Mouse (Mus musculus) lung, adult 2 months (tissue): ENCODE measurements around the gene Rgs9. TPM values are rescaled to one million over a fixed set of nuclear protein-coding genes. Genes with fewer than 3 reads are reported as not detected.

Experiments
- DNase-seq: peaks from one replicate; pipeline ENCODE4 v3.0.0; 2022
- H3K4me1 ChIP-seq: fragments of 200-500 bp; 2 replicates; pipeline ENCODE4 v1.6.1; 2011; ENCODE audit warnings: low read length; ENCODE audit not compliant: control insufficient read depth, insufficient read depth
- H3K4me3 ChIP-seq: fragments of 200-500 bp; replicated peaks from 2 replicates; pipeline ENCODE3; 2011; ENCODE audit warnings: low read depth, mild to moderate bottlenecking, control low read depth, low read length; ENCODE audit errors: extremely low read depth
- CTCF ChIP-seq: fragments of 200-500 bp; IDR thresholded peaks from 2 replicates; pipeline ENCODE4 v1.5.1; 2011; ENCODE audit warnings: mild to moderate bottlenecking, low read length, control low read depth; ENCODE audit not compliant: insufficient read depth
- POLR2A ChIP-seq: fragments of 200-500 bp; IDR thresholded peaks from 2 replicates; pipeline ENCODE4 v1.6.1; 2011; ENCODE audit warnings: low read depth, mild to moderate bottlenecking, control low read depth, low read length, borderline replicate concordance; ENCODE audit errors: extremely low read depth
- WGBS: fragments of 180-500 bp; shearing (Covaris S2); methylation state at CpG from one replicate; pipeline ENCODE4 v1.1.7; 2018; 5-methylcytosine and 5-hydroxymethylcytosine counted together
- polyA plus RNA-seq: library from polyadenylated mRNA; depleted of rRNA; stranded (reverse); fragments of >200 nt; gene quantifications from 2 replicates; pipeline ENCODE4 v1.2.3, GENCODE M21; 2012

Gene Rgs9
- polyA plus RNA-seq, 1 experiment, result 11.5 TPM

GRCm38 (mm10) chr11:109269283-109269661, 28.7 kb downstream of the Rgs9 start:
- TF ChIP-seq CTCF (no peak), POLR2A (no peak)
- 52% methylated on average over 5 of the region's 5 CpGs for whole genome bisulfite sequencing
- Histone ChIP-seq H3K4me1 (peaks cover 2% of the 10 kb centered on the region; the same call in 1 of the 2 replicates), H3K4me3 (no peak overlapping the region)
- no peak for DNase-seq

GRCm38 (mm10) chr11:109266161-109266910, 31.6 kb downstream of the Rgs9 start:
- no peak overlapping the region for H3K4me3 ChIP-seq
- TF ChIP-seq CTCF, result no peak
- TF ChIP-seq POLR2A, result no peak
- WGBS, result 60% methylated on average over 12 of the region's 12 CpGs
- H3K4me1 ChIP-seq, result peaks cover 2% of the 10 kb centered on the region; the same call in 1 of the 2 replicates
- no peak for DNase-seq

GRCm38 (mm10) chr11:109264159-109264768, 33.7 kb downstream of the Rgs9 start:
- no peak overlapping the region for H3K4me3 ChIP-seq
- TF ChIP-seq CTCF, result no peak
- no peak for TF ChIP-seq POLR2A
- no peak for DNase-seq
- 48% methylated on average over 11 of the region's 11 CpGs for WGBS
- H3K4me1 ChIP-seq, result peaks cover 2% of the 10 kb centered on the region; the same call in 1 of the 2 replicates

GRCm38 (mm10) chr11:109260561-109260960, 37.4 kb downstream of the Rgs9 start:
- H3K4me3 ChIP-seq, result no peak overlapping the region
- WGBS, result 76% methylated on average over 7 of the region's 7 CpGs
- no peak for DNase-seq
- TF ChIP-seq CTCF (no peak), POLR2A (no peak)
- no peaks in the 10 kb centered on the region for H3K4me1 ChIP-seq

- Histone ChIP-seq H3K4me1 (no peaks in the 10 kb centered on the region; the same call in 1 of the 2 replicates), H3K4me3 (no peak overlapping the region)
- 81% methylated on average over 32 of the region's 32 CpGs for WGBS
- DNase-seq, result no peak
- TF ChIP-seq POLR2A (no peak), CTCF (no peak)
Measured at GRCm38 (mm10) chr11:109258941-109259910, 38.7 kb downstream of the Rgs9 start.

- no peaks in the 10 kb centered on the region; the same call in 1 of the 2 replicates for H3K4me1 ChIP-seq
- 85% methylated on average over 2 of the region's 2 CpGs for WGBS
- DNase-seq, result no peak
- H3K4me3 ChIP-seq, result no peak overlapping the region
- TF ChIP-seq POLR2A (no peak), CTCF (no peak)
Measured at GRCm38 (mm10) chr11:109257824-109258223, 40.1 kb downstream of the Rgs9 start.

- Histone ChIP-seq H3K4me1 (no peaks in the 10 kb centered on the region; the same call in 1 of the 2 replicates), H3K4me3 (no peak overlapping the region)
- TF ChIP-seq CTCF, result no peak
- TF ChIP-seq POLR2A, result no peak
- DNase-seq, result no peak
- 15% methylated on average over 4 of the region's 4 CpGs for WGBS
Measured at GRCm38 (mm10) chr11:109255022-109255421, 42.9 kb downstream of the Rgs9 start.

GRCm38 (mm10) chr11:109252483-109252882, 45.4 kb downstream of the Rgs9 start:
- no peaks in the 10 kb centered on the region; the same call in 1 of the 2 replicates for H3K4me1 ChIP-seq
- H3K4me3 ChIP-seq, result no peak overlapping the region
- WGBS, result 72% methylated on average over 5 of the region's 5 CpGs
- TF ChIP-seq POLR2A (no peak), CTCF (no peak)
- no peak for DNase-seq

- Histone ChIP-seq H3K4me3 (no peak overlapping the region), H3K4me1 (no peaks in the 10 kb centered on the region; the same call in 1 of the 2 replicates)
- DNase-seq, result no peak
- WGBS, result 90% methylated on average over 4 of the region's 4 CpGs
- TF ChIP-seq POLR2A, result no peak
- TF ChIP-seq CTCF, result no peak
Measured at GRCm38 (mm10) chr11:109250566-109250965, 47.4 kb downstream of the Rgs9 start.
